Mouse (Mus musculus) cerebellum, adult 2 months (tissue): ENCODE data around the gene Gm3159. TPM values are rescaled to one million over a fixed set of nuclear protein-coding genes. Genes with fewer than 3 reads are reported as not detected.
"Not testable (repeated sequence)": the region's sequence is repeated elsewhere in the genome, so short reads cannot be mapped to it uniquely, and the experiment has no call there.

Experiments
- DNase-seq, 2 experiments: peaks; one replicate each; pipeline ENCODE4 v3.0.0; 2021
- H3K27ac ChIP-seq: fragments of 200-500 bp; 2 replicates; pipeline ENCODE4 v1.5.1; 2012; ENCODE audit warnings: low read length, control low read depth, inconsistent platforms; ENCODE audit not compliant: insufficient read depth
- H3K27me3 ChIP-seq: fragments of 200-500 bp; 2 replicates; pipeline ENCODE4 v1.6.1; 2012; ENCODE audit warnings: inconsistent platforms, mild to moderate bottlenecking, low read length, moderate library complexity; ENCODE audit not compliant: control insufficient read depth, insufficient read depth
- H3K4me1 ChIP-seq: fragments of 200-500 bp; 2 replicates; pipeline ENCODE4 v1.6.1; 2011; ENCODE audit warnings: low read length; ENCODE audit not compliant: control insufficient read depth, insufficient read depth
- H3K4me3 ChIP-seq: fragments of 200-500 bp; replicated peaks from 2 replicates; pipeline ENCODE3; 2011; ENCODE audit warnings: mild to moderate bottlenecking, low read depth, low read length, control low read depth; ENCODE audit not compliant: insufficient read depth
- polyA plus RNA-seq: library from polyadenylated mRNA; depleted of rRNA; stranded (reverse); fragments of >200 nt; gene quantifications from 2 replicates; pipeline ENCODE4 v1.2.3, GENCODE M21; 2012; rRNA removed

Gm3159 gene
- polyA plus RNA-seq, 1 experiment = not detected

GRCm38 (mm10) chr14:4430692-4431091 is 33.4 kb downstream of the Gm3159 start, which contains the start of gene Gm3173:
TSS of gene Gm3173 (plus strand) at chr14:4430992.
- H3K4me3 ChIP-seq, DNase-seq, H3K4me1 ChIP-seq, H3K27me3 ChIP-seq, H3K27ac ChIP-seq: not testable (repeated sequence)

Other genes with a start within 250 kb of the Gm3159 start
- gene Gm3127, start 232.5 kb upstream of the Gm3159 start, polyA plus RNA-seq = not detected in 2 replicates
- 0.54 and 0.72 TPM in 2 replicates for gene Gm2974, start 214.9 kb upstream of the Gm3159 start, polyA plus RNA-seq
- not detected in 2 replicates for gene Gm3138, start 147.9 kb upstream of the Gm3159 start, polyA plus RNA-seq
- gene Gm3149, start 80.2 kb upstream of the Gm3159 start, polyA plus RNA-seq = not detected in 2 replicates
- 0.80 and 1.0 TPM in 2 replicates for gene 2610042L04Rik, start 62.8 kb upstream of the Gm3159 start, polyA plus RNA-seq
- gene Gm3164, start 17.9 kb downstream of the Gm3159 start, polyA plus RNA-seq = 0.90 and 1.2 TPM in 2 replicates
- 1.1 and 1.4 TPM in 2 replicates for gene Gm3173, start 33.5 kb downstream of the Gm3159 start, polyA plus RNA-seq
- 0.11 and 0.21 TPM in 2 replicates for gene Gm3182, start 84.2 kb downstream of the Gm3159 start, polyA plus RNA-seq
- gene Gm3047, start 157.9 kb downstream of the Gm3159 start, polyA plus RNA-seq = not detected in 2 replicates
- 0.16 and 0.26 TPM in 2 replicates for gene Gm8159, start 234.8 kb downstream of the Gm3159 start, polyA plus RNA-seq